Mouse (Mus musculus) activated CD4-positive, CD25-positive, alpha-beta regulatory T cell, adult 9 weeks (primary cell): ENCODE measurements around the gene Gucy2e. TPM values are rescaled to one million over a fixed set of nuclear protein-coding genes. Genes with fewer than 3 reads are reported as not detected.

Experiments used
- polyA plus RNA-seq: library from polyadenylated mRNA; unstranded; fragments of 100-300 nt; shearing (Covaris generic); gene quantifications from one replicate; pipeline ENCODE4 v1.2.1, GENCODE M21; 2017

Gene Gucy2e
- polyA plus RNA-seq, result 0.32 TPM

GRCm38 (mm10) chr11:69236926-69237260 is at the start of gene Gucy2e:
Gene Gucy2e, minus strand, starts transcription at chr11:69237036.

GRCm38 (mm10) chr11:69197743-69198142 is 39.1 kb downstream of the Gucy2e start, which contains the start of gene Alox8:
Gene Alox8, minus strand, starts transcription at chr11:69197843.

Other genes starting within 250 kb of the Gucy2e start
- 5.7 TPM for gene Pfas, start 228.6 kb downstream of the Gucy2e start, polyA plus RNA-seq
- 26.9 TPM for gene Ctc1, start 221.1 kb downstream of the Gucy2e start, polyA plus RNA-seq
- gene Aurkb, start 191.4 kb downstream of the Gucy2e start, polyA plus RNA-seq, result 14.1 TPM
- gene Borcs6, start 177.3 kb downstream of the Gucy2e start, polyA plus RNA-seq, result 7.1 TPM
- 4.0 TPM for gene Tmem107, start 166.2 kb downstream of the Gucy2e start, polyA plus RNA-seq
- 53.5 TPM for gene Vamp2, start 148.5 kb downstream of the Gucy2e start, polyA plus RNA-seq
- 10.8 TPM for gene Per1, start 141.8 kb downstream of the Gucy2e start, polyA plus RNA-seq
- not detected for gene Hes7, start 116.6 kb downstream of the Gucy2e start, polyA plus RNA-seq
- not detected for gene 9130213A22Rik, start 114.4 kb downstream of the Gucy2e start, polyA plus RNA-seq
- gene Aloxe3, start 111.1 kb downstream of the Gucy2e start, polyA plus RNA-seq, result 0.09 TPM
- gene Alox12b, start 80.0 kb downstream of the Gucy2e start, polyA plus RNA-seq, result not detected
- gene Alox8, start 39.2 kb downstream of the Gucy2e start, polyA plus RNA-seq, result 8.6 TPM
- gene Cntrob, start 86.7 kb upstream of the Gucy2e start, polyA plus RNA-seq, result 14.7 TPM
- gene Trappc1, start 86.9 kb upstream of the Gucy2e start, polyA plus RNA-seq, result 100 TPM
- 1.7 TPM for gene Kcnab3, start 89.2 kb upstream of the Gucy2e start, polyA plus RNA-seq
- 3.5 TPM for gene Rnf227, start 103.4 kb upstream of the Gucy2e start, polyA plus RNA-seq
- gene Chd3, start 132.4 kb upstream of the Gucy2e start, polyA plus RNA-seq, result 100 TPM
- 130 TPM for gene Naa38, start 158.5 kb upstream of the Gucy2e start, polyA plus RNA-seq
- gene Cyb5d1, start 158.6 kb upstream of the Gucy2e start, polyA plus RNA-seq, result 35.8 TPM
- 0.42 TPM for gene Tmem88, start 161.2 kb upstream of the Gucy2e start, polyA plus RNA-seq
- gene Kdm6b, start 176.6 kb upstream of the Gucy2e start, polyA plus RNA-seq, result 3.9 TPM